Mouse (Mus musculus) megakaryocyte-erythroid progenitor cell, adult 5 weeks (primary cell): Measurements from ENCODE around the gene Wdr35. TPM values are rescaled to one million over a fixed set of nuclear protein-coding genes. Genes with fewer than 3 reads are reported as not detected.

Experiments used
- polyA plus RNA-seq: library from polyadenylated mRNA; stranded (reverse); fragments of >175 nt; gene quantifications from 2 replicates; pipeline ENCODE4 v1.2.3, GENCODE M21; 2012

The Wdr35 gene
- polyA plus RNA-seq: 0.06 and 0.15 TPM in 2 replicates

DNA sequence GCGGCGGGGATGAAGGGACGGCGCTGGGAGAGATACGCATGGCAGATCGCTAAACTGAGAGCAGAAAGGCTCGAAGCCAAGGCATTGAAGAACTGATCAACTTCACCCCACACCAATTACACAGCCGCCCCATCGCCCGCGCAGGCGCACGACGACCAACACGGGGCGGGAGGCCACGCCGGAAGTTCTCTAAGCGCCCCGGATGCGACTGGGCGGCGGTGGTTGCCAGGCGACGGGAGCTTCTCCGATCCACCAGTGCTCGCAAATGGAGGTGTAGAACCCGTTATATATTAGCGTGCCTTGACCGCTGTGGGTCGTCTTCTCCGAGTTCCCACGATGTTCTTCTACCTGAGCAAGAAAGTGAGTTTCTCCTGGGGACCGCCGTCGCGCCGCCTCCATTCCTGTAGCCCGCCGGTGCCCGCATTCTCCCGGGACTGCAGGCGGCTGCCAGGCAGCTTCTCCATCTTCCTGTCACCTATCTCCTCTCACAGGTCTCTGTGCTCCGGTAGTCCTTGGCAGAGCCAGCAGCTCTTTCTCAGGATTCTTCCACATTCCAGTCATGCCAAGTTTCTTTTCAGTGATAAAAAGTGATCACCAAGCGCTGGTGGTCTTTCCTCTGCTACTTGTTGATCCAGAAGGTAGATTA is at the start of gene Wdr35:
TSS of gene Wdr35 (plus strand) at position 73 of the 646 bp plus-strand sequence.

GRCm38 (mm10) chr12:8947714-8948464 is 25.8 kb upstream of the Wdr35 start, which contains the start of gene Matn3:
Gene Matn3 (plus strand): TSS chr12:8947929.

GRCm38 (mm10) chr12:9029888-9030723 is 56.4 kb downstream of the Wdr35 start, which contains the start of gene Ttc32:
Gene Ttc32 (plus strand): TSS chr12:9029997.

Other genes starting within 250 kb of the Wdr35 start
- gene Sdc1, start 202.6 kb upstream of the Wdr35 start, polyA plus RNA-seq: 10.0 and 15.0 TPM in 2 replicates
- gene Laptm4a, start 52.2 kb upstream of the Wdr35 start, polyA plus RNA-seq: 18.2 and 20.8 TPM in 2 replicates
- not detected in 2 replicates for gene Matn3, start 26.0 kb upstream of the Wdr35 start, polyA plus RNA-seq
- gene Ttc32, start 56.1 kb downstream of the Wdr35 start, polyA plus RNA-seq: 28.4 and 37.4 TPM in 2 replicates